Comparison of ENCODE assay signal across 13 mouse cellular contexts in the genomic region with DNA sequence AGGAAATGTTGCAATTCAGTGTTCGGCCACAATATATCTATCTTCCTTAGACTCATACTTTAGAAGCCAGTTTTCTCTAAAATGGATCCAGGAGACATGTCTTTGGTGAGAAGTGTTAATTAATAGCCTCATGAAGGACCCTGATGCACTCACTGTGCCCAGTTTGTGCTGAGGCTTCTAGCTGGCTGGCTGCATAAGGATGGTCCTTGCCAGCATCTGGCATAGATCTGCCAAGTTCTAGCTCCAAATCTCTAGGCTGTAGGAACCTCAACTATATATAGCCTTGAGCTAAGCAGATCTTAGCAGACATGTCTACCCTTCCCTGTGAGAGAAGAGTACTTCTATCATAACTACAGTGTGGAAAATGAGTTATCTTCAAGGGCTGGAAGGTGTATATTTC.
"Had no signal": no experiment of that assay in that cellular context is flagged by ENCODE, and none has a peak within 500 bp of the region (broad histone marks: within the 10 kb centered on the region; RNA-seq: fewer than 3 reads in every experiment).

No protein-coding gene starts in this region.

- DNase-seq: kidney, postnatal 14 days; layer of hippocampus, adult 9-11 months; layer of hippocampus, postnatal 36 days; lung, embryonic 14.5 days; lung, postnatal 10 days; spleen, adult 18-20 months; thymus, adult 18-20 months; thymus, postnatal 25 days had no signal

- ATAC-seq: liver, embryonic 12.5 days; midbrain, embryonic 15.5 days had no signal

- H3K27ac ChIP-seq: limb, embryonic 15.5 days; liver, embryonic 12.5 days; midbrain, embryonic 15.5 days; neural tube, embryonic 12.5 days had no signal

- H3K36me3 ChIP-seq: limb, embryonic 15.5 days; liver, embryonic 12.5 days; midbrain, embryonic 15.5 days; neural tube, embryonic 12.5 days had no signal

- H3K4me3 ChIP-seq: limb, embryonic 15.5 days; liver, embryonic 12.5 days; megakaryocyte, embryonic 14.5 days; midbrain, embryonic 15.5 days; neural tube, embryonic 12.5 days had no signal
